Mouse (Mus musculus) hindbrain, embryonic 10.5 days (tissue): ENCODE data around the gene Myof. TPM values are rescaled to one million over a fixed set of nuclear protein-coding genes. Genes with fewer than 3 reads are reported as not detected.

Experiments used
- DNase-seq: peaks from one replicate; pipeline ENCODE4 v3.0.0-alpha.2; 2017; ENCODE audit warnings: low spot score
- H3K27ac ChIP-seq: fragments of 300-500 bp; sonication (generic); 2 replicates; pipeline ENCODE4 v1.5.1; 2016; ENCODE audit warnings: mild to moderate bottlenecking, moderate library complexity
- H3K27me3 ChIP-seq: fragments of 300-500 bp; sonication (generic); 2 replicates; pipeline ENCODE4 v1.6.1; 2016; ENCODE audit warnings: mild to moderate bottlenecking; ENCODE audit not compliant: poor library complexity, insufficient read depth, severe bottlenecking
- H3K36me3 ChIP-seq: fragments of 300-500 bp; sonication (generic); 2 replicates; pipeline ENCODE4 v1.6.1; 2016; ENCODE audit warnings: mild to moderate bottlenecking, moderate library complexity
- H3K4me1 ChIP-seq: fragments of 300-500 bp; sonication (generic); replicated peaks from 2 replicates; pipeline ENCODE4 v1.6.1; 2016; ENCODE audit warnings: mild to moderate bottlenecking
- H3K4me3 ChIP-seq: fragments of 300-500 bp; sonication (generic); 2 replicates; pipeline ENCODE4 v1.5.1; 2016; ENCODE audit warnings: mild to moderate bottlenecking, moderate library complexity
- H3K9me3 ChIP-seq: fragments of 300-500 bp; sonication (generic); 2 replicates; pipeline ENCODE4 v1.6.1; 2016; ENCODE audit warnings: mild to moderate bottlenecking, moderate library complexity
- WGBS: fragments of 180-500 bp; shearing (Covaris S2); methylation state at CpG from one replicate; pipeline ENCODE4 v1.1.7; 2016; 5-methylcytosine and 5-hydroxymethylcytosine counted together
- polyA plus RNA-seq: library from polyadenylated mRNA; unstranded; fragments of >200 nt; fragmentation: Nextera tagmentation; extraction: Ambion mirVana; gene quantifications from 2 replicates; pipeline ENCODE4 v1.2.1, GENCODE M21; 2016

Gene Myof
- polyA plus RNA-seq, 1 experiment from 2014 or later, result 2.4 TPM

DNA sequence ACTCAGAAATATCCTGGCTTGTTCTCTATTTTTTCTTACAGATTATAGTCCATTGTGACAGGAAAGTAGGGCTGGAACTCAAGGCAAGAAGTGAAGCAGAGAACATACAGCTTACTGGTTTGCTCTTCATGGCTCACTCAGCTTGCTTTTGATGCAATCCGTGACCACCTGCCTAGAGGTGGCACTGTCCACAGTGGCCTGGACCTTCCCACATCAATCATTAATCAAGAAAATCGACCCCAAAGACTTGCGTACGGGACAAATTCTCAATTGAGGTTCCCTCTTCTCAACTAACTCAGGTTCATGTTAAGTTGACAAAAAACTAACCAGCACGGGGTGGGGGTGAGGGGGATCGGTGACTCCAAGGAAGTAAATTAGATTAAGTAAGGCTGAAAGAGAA, 176.4 kb downstream of the Myof start:
- Histone ChIP-seq H3K4me3 (no peak overlapping the region), H3K36me3 (no peaks in the 10 kb centered on the region), H3K27me3 (no peaks in the 10 kb centered on the region), H3K27ac (no peak overlapping the region), H3K4me1 (no peaks in the 10 kb centered on the region), H3K9me3 (no peaks in the 10 kb centered on the region)
- WGBS, result 89% methylated on average over 6 of the region's 6 CpGs
- no peak for DNase-seq

DNA sequence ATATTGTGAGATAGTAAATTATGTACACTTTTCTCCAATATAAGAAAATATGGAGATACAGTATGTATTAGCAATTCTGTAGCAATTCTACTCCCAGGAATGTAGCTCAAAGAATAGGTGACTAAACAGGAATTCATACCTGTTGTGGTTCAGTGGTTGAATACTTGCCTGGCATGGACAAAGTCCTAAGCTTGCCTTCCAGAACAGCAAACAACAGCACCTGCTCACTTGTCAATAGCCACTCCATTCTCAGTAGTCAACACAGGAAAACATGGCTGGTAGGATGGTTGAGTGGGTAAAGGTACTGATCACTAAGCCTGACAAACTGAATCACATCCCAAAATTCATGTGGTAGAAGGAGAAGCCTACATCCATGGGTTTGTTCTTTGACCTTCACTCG, 182.2 kb downstream of the Myof start:
- H3K4me3 ChIP-seq, result no peak overlapping the region
- WGBS, result 81% methylated on average over 1 of the region's 1 CpGs
- no peaks in the 10 kb centered on the region for H3K36me3 ChIP-seq
- no peaks in the 10 kb centered on the region for H3K4me1 ChIP-seq
- H3K9me3 ChIP-seq, result no peaks in the 10 kb centered on the region
- DNase-seq, result no peak
- no peaks in the 10 kb centered on the region; the same call in 1 of the 2 replicates for H3K27me3 ChIP-seq
- H3K27ac ChIP-seq, result no peak overlapping the region

DNA sequence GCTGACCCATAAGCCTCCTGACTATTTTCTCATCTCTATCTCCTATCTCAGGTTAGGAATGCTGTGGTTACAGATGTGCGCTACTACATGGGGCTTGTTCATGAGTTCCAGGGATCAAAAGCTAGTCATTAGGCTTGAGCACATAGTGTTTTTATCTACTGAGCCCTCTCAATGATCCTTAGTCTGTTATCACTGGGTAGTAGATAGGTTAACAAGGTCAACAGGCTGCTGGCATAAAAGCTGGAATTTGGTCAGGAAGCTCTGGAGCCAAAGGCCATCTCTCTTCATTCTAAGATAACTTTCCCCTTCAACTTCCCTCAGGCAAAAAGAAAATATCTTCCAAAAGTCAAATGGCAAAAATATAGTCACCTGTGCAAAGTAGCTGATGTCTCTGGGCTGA, 183.1 kb downstream of the Myof start:
- no peak for DNase-seq
- H3K27me3 ChIP-seq, result no peaks in the 10 kb centered on the region; the same call in 1 of the 2 replicates
- no peak overlapping the region for H3K27ac ChIP-seq
- 95% methylated on average over 1 of the region's 1 CpGs for WGBS
- no peaks in the 10 kb centered on the region for H3K36me3 ChIP-seq
- H3K4me3 ChIP-seq, result no peak overlapping the region
- H3K9me3 ChIP-seq, result no peaks in the 10 kb centered on the region
- no peaks in the 10 kb centered on the region for H3K4me1 ChIP-seq

GRCm38 (mm10) chr19:37858406-37859081, 184.8 kb downstream of the Myof start:
- H3K27me3 ChIP-seq, result no peaks in the 10 kb centered on the region; the same call in 1 of the 2 replicates
- no peak for DNase-seq

DNA sequence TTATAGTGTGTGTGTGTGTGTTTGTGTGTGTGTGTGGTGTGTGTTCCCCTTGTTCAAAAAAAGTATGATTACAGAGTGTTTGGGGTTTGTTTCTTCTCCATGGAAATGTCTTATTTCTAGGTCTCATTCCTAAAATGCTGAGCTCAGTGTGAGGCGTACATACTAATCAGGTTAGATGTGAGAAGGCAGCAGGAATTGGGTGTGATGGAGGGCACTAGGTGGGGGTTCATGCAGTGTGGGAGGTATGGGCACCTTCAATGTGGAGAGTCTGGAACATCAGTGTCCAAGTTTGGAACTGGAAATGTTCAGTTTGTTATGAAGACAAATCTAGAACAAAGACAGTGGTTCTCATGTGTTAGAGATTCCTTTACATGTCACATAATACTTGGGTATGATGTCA, 191.3 kb downstream of the Myof start:
- Histone ChIP-seq H3K36me3 (no peaks in the 10 kb centered on the region), H3K4me1 (no peaks in the 10 kb centered on the region), H3K27me3 (no peaks in the 10 kb centered on the region; the same call in 1 of the 2 replicates), H3K4me3 (no peak overlapping the region), H3K9me3 (no peaks in the 10 kb centered on the region), H3K27ac (no peak overlapping the region)
- 79% methylated on average over 1 of the region's 1 CpGs for WGBS
- no peak for DNase-seq

More at GRCm38 (mm10) chr19:37858406-37859081, 184.8 kb downstream of the Myof start:
- Histone ChIP-seq H3K4me3 (no peak overlapping the region), H3K4me1 (no peaks in the 10 kb centered on the region), H3K36me3 (no peaks in the 10 kb centered on the region), H3K27ac (no peak overlapping the region), H3K9me3 (no peaks in the 10 kb centered on the region)
- WGBS, result 46% methylated on average over 7 of the region's 7 CpGs

- Histone ChIP-seq H3K9me3 (no peaks in the 10 kb centered on the region), H3K4me3 (no peak overlapping the region), H3K4me1 (no peaks in the 10 kb centered on the region), H3K27ac (no peak overlapping the region), H3K27me3 (no peaks in the 10 kb centered on the region; the same call in 1 of the 2 replicates), H3K36me3 (no peaks in the 10 kb centered on the region)
- WGBS, result 75% methylated on average over 9 of the region's 9 CpGs
- DNase-seq, result no peak
Observed at GRCm38 (mm10) chr19:37851590-37852038, 191.8 kb downstream of the Myof start.

Other genes starting within 250 kb of the Myof start
- gene Cep55, start 11.4 kb upstream of the Myof start, polyA plus RNA-seq, result 33.5 and 42.9 TPM in 2 replicates
- gene Ffar4, start 53.5 kb upstream of the Myof start, polyA plus RNA-seq, result 0.14 and 0.19 TPM in 2 replicates
- gene Rbp4, start 81.7 kb upstream of the Myof start, polyA plus RNA-seq, result 2.2 and 2.3 TPM in 2 replicates
- gene Pde6c, start 89.2 kb upstream of the Myof start, polyA plus RNA-seq, result not detected in 2 replicates
- 41.4 and 43.1 TPM in 2 replicates for gene Fra10ac1, start 180.6 kb upstream of the Myof start, polyA plus RNA-seq
- gene Lgi1, start 221.0 kb upstream of the Myof start, polyA plus RNA-seq, result 1.1 and 2.2 TPM in 2 replicates